Mouse (Mus musculus) frontal cortex, adult 2 months (tissue): ENCODE data around the gene Med19. TPM values are rescaled to one million over a fixed set of nuclear protein-coding genes. Genes with fewer than 3 reads are reported as not detected.

Source experiments
- DNase-seq, 2 experiments: peaks; one replicate each; pipeline ENCODE4 v3.0.0; 2022; ENCODE audit warnings: low spot score in 1 of 2; ENCODE audit errors: extremely low spot score in 1 of 2
- polyA plus RNA-seq: library from polyadenylated mRNA; depleted of rRNA; stranded (reverse); fragments of >200 nt; gene quantifications from 2 replicates; pipeline ENCODE4 v1.2.3, GENCODE M21; 2012; rRNA removed

The Med19 gene
- 27.7 and 31.7 TPM in 2 replicates for polyA plus RNA-seq

- peak; percentile 98 to 99 for DNase-seq
These were observed at the start of gene Med19, which contains the start of gene Gm28635 for GRCm38 (mm10) chr2:84677968-84678880. TSS of gene Med19 (plus strand) at chr2:84678402. TSS of gene Gm28635 (minus strand) at chr2:84678041.

- no peak for DNase-seq
These were observed 46.2 kb upstream of the Med19 start for GRCm38 (mm10) chr2:84632001-84632400.

- DNase-seq = no peak
These were observed 45.2 kb upstream of the Med19 start for GRCm38 (mm10) chr2:84632999-84633398.

- DNase-seq = no peak
These were observed 44.2 kb upstream of the Med19 start for GRCm38 (mm10) chr2:84634006-84634405.

- peak in 1 of 2 experiments; percentile 19 for DNase-seq
These were observed 43.2 kb upstream of the Med19 start for GRCm38 (mm10) chr2:84634934-84635482.

GRCm38 (mm10) chr2:84635611-84636010 lies 42.6 kb upstream of the Med19 start:
- peak; percentile 76 for DNase-seq

GRCm38 (mm10) chr2:84636231-84636741 lies 41.9 kb upstream of the Med19 start:
- no peak for DNase-seq

GRCm38 (mm10) chr2:84637452-84638165 lies 40.6 kb upstream of the Med19 start:
- no peak for DNase-seq

- DNase-seq = no peak
These were observed 39.6 kb upstream of the Med19 start for GRCm38 (mm10) chr2:84638428-84639220.

GRCm38 (mm10) chr2:84640833-84641232 lies 37.4 kb upstream of the Med19 start:
- no peak for DNase-seq

- DNase-seq = no peak
These were observed 32.1 kb upstream of the Med19 start for GRCm38 (mm10) chr2:84646138-84646537.

GRCm38 (mm10) chr2:84647051-84647568 lies 31.1 kb upstream of the Med19 start:
- DNase-seq = no peak

- no peak for DNase-seq
These were observed 29.8 kb upstream of the Med19 start for GRCm38 (mm10) chr2:84648369-84648768.

- DNase-seq = peak in 1 of 2 experiments; percentile 34
These were observed 28.5 kb upstream of the Med19 start for GRCm38 (mm10) chr2:84649674-84650073.

GRCm38 (mm10) chr2:84650464-84651195 lies 27.6 kb upstream of the Med19 start, which contains the start of gene Ctnnd1:
TSS of gene Ctnnd1 (minus strand) at chr2:84650765.
- peak; percentile 86 to 93 for DNase-seq

- no peak for DNase-seq
These were observed 24.8 kb upstream of the Med19 start for GRCm38 (mm10) chr2:84653354-84653753.

GRCm38 (mm10) chr2:84655864-84656263 lies 22.3 kb upstream of the Med19 start:
- no peak for DNase-seq

- DNase-seq = no peak
These were observed 19.4 kb upstream of the Med19 start, which contains the start of gene Btbd18 for GRCm38 (mm10) chr2:84658806-84659205. TSS of gene Btbd18 (plus strand) at chr2:84659079.

- peak in 1 of 2 experiments; percentile 85 for DNase-seq
These were observed 17.9 kb upstream of the Med19 start for GRCm38 (mm10) chr2:84660253-84660652.
